Mouse (Mus musculus) hindbrain, embryonic 16.5 days (tissue): ENCODE measurements around the gene Olfr902. TPM values are rescaled to one million over a fixed set of nuclear protein-coding genes. Genes with fewer than 3 reads are reported as not detected.
"Not testable (repeated sequence)": the region's sequence is repeated elsewhere in the genome, so short reads cannot be mapped to it uniquely, and the experiment has no call there.

Experiments used
- ATAC-seq: fragments of 200-750 bp; cut with Nextera tagmentation; 2 replicates; pipeline ENCODE4 v1.8.0; 2017; ENCODE audit warnings: moderate TSS enrichment, moderate library complexity
- H3K27ac ChIP-seq: fragments of 300-500 bp; sonication (generic); 2 replicates; pipeline ENCODE4 v1.5.1; 2014; ENCODE audit warnings: low read depth, mild to moderate bottlenecking, control low read depth, low read length, moderate library complexity
- H3K27me3 ChIP-seq: fragments of 300-500 bp; sonication (generic); replicated peaks from 2 replicates; pipeline ENCODE4 v1.6.1; 2014; ENCODE audit warnings: low read length; ENCODE audit not compliant: control insufficient read depth, insufficient read depth
- H3K36me3 ChIP-seq: fragments of 300-500 bp; sonication (generic); 2 replicates; pipeline ENCODE4 v1.6.1; 2014; ENCODE audit warnings: mild to moderate bottlenecking, low read length, moderate library complexity, mixed read lengths; ENCODE audit not compliant: control insufficient read depth, insufficient read depth
- H3K4me1 ChIP-seq: fragments of 300-500 bp; sonication (generic); 2 replicates; pipeline ENCODE4 v1.6.1; 2014; ENCODE audit warnings: low read depth, low read length; ENCODE audit not compliant: control insufficient read depth, insufficient read depth
- H3K4me2 ChIP-seq: fragments of 300-500 bp; sonication (generic); 2 replicates; pipeline ENCODE4 v1.6.1; 2014; ENCODE audit warnings: mild to moderate bottlenecking, low read length, control low read depth, moderate library complexity
- H3K4me3 ChIP-seq: fragments of 300-500 bp; sonication (generic); 2 replicates; pipeline ENCODE4 v1.5.1; 2014; ENCODE audit warnings: mild to moderate bottlenecking, low read length, control low read depth, moderate library complexity
- H3K9ac ChIP-seq: fragments of 300-500 bp; sonication (generic); 2 replicates; pipeline ENCODE4 v1.6.1; 2014; ENCODE audit warnings: low read depth, mild to moderate bottlenecking, control low read depth, low read length, moderate library complexity
- H3K9me3 ChIP-seq: fragments of 300-500 bp; sonication (generic); 2 replicates; pipeline ENCODE4 v1.6.1; 2014; ENCODE audit warnings: mild to moderate bottlenecking, low read length, moderate library complexity; ENCODE audit not compliant: control insufficient read depth
- WGBS: fragments of 180-500 bp; shearing (Covaris S2); extraction: QIAGEN DNeasy Blood & Tissue Kit; methylation state at CpG from one replicate; pipeline ENCODE4 v1.1.7; 2014; 5-methylcytosine and 5-hydroxymethylcytosine counted together
- polyA plus RNA-seq: library from polyadenylated mRNA; unstranded; fragments of >200 nt; fragmentation: Nextera tagmentation; extraction: Ambion mirVana; gene quantifications from 2 replicates; pipeline ENCODE4 v1.2.1, GENCODE M21; 2015

Olfr902 gene
- not detected in 2 replicates for polyA plus RNA-seq

GRCm38 (mm10) chr9:38447352-38447751 is at the start of gene Olfr902:
TSS of gene Olfr902 (plus strand) at chr9:38447652.
- no peaks in the 10 kb centered on the region for H3K9me3 ChIP-seq
- H3K36me3 ChIP-seq, result no peaks in the 10 kb centered on the region
- no peak within 1 kb of the TSS for H3K4me2 ChIP-seq
- H3K27ac ChIP-seq, result no peak within 1 kb of the TSS
- 93% methylated on average over 5 of the region's 5 CpGs for WGBS
- H3K4me1 ChIP-seq, result no peaks in the 10 kb centered on the region
- H3K9ac ChIP-seq, result no peak within 1 kb of the TSS
- H3K27me3 ChIP-seq, result no peaks in the 10 kb centered on the region
- no peak within 1 kb of the TSS for H3K4me3 ChIP-seq
- no peak for ATAC-seq

- Histone ChIP-seq H3K9ac (no peak within 1 kb of the TSS), H3K4me2 (no peak within 1 kb of the TSS), H3K9me3 (no peaks in the 10 kb centered on the region), H3K4me1 (no peaks in the 10 kb centered on the region), H3K27me3 (no peaks in the 10 kb centered on the region), H3K4me3 (no peak within 1 kb of the TSS), H3K27ac (no peak within 1 kb of the TSS), H3K36me3 (no peaks in the 10 kb centered on the region)
- no peak for ATAC-seq
- 82% methylated on average over 1 of the region's 1 CpGs for WGBS
These were observed 46.1 kb upstream of the Olfr902 start, which contains the start of gene Olfr147 for GRCm38 (mm10) chr9:38401398-38401797. TSS of gene Olfr147 (plus strand) at chr9:38401698.

- not testable (repeated sequence) for ATAC-seq, H3K36me3 ChIP-seq, H3K4me3 ChIP-seq, H3K27me3 ChIP-seq, H3K4me1 ChIP-seq, H3K4me2 ChIP-seq, H3K9ac ChIP-seq, H3K9me3 ChIP-seq, H3K27ac ChIP-seq
- WGBS, result 87% methylated on average over 3 of the region's 3 CpGs
These were observed 40.0 kb upstream of the Olfr902 start for GRCm38 (mm10) chr9:38407502-38407901.

- WGBS, result 94% methylated on average over 14 of the region's 14 CpGs
- not testable (repeated sequence) for ATAC-seq
These were observed 34.0 kb upstream of the Olfr902 start for GRCm38 (mm10) chr9:38413502-38413901.

GRCm38 (mm10) chr9:38423801-38424200 is 23.7 kb upstream of the Olfr902 start:
- no peaks in the 10 kb centered on the region for H3K4me1 ChIP-seq
- no peaks in the 10 kb centered on the region for H3K27me3 ChIP-seq
- H3K9me3 ChIP-seq, result no peaks in the 10 kb centered on the region
- no peak for ATAC-seq
- H3K4me2 ChIP-seq, result no peak overlapping the region
- H3K4me3 ChIP-seq, result no peak overlapping the region
- H3K9ac ChIP-seq, result no peak overlapping the region
- H3K27ac ChIP-seq, result no peak overlapping the region
- no peaks in the 10 kb centered on the region for H3K36me3 ChIP-seq

More at GRCm38 (mm10) chr9:38413502-38413901, 34.0 kb upstream of the Olfr902 start:
- not testable (repeated sequence) for H3K4me2 ChIP-seq, H3K9ac ChIP-seq, H3K9me3 ChIP-seq, H3K4me1 ChIP-seq, H3K36me3 ChIP-seq, H3K4me3 ChIP-seq, H3K27me3 ChIP-seq, H3K27ac ChIP-seq

- Histone ChIP-seq H3K9ac (no peak overlapping the region), H3K4me3 (no peak overlapping the region), H3K4me1 (no peaks in the 10 kb centered on the region), H3K27ac (no peak overlapping the region), H3K36me3 (no peaks in the 10 kb centered on the region), H3K27me3 (no peaks in the 10 kb centered on the region), H3K9me3 (no peaks in the 10 kb centered on the region), H3K4me2 (no peak overlapping the region)
- ATAC-seq, result no peak
- 62% methylated on average over 1 of the region's 1 CpGs for WGBS
These were observed 20.4 kb upstream of the Olfr902 start for GRCm38 (mm10) chr9:38427026-38427425.

- Histone ChIP-seq H3K27ac (no peak within 1 kb of the TSS), H3K27me3 (no peaks in the 10 kb centered on the region), H3K4me1 (no peaks in the 10 kb centered on the region), H3K4me3 (no peak within 1 kb of the TSS), H3K9ac (no peak within 1 kb of the TSS), H3K4me2 (no peak within 1 kb of the TSS), H3K36me3 (no peaks in the 10 kb centered on the region), H3K9me3 (no peaks in the 10 kb centered on the region)
- ATAC-seq, result no peak
- 91% methylated on average over 1 of the region's 1 CpGs for WGBS
These were observed 18.3 kb upstream of the Olfr902 start, which contains the start of gene Olfr901 for GRCm38 (mm10) chr9:38429155-38429554. TSS of gene Olfr901 (plus strand) at chr9:38429455.

GRCm38 (mm10) chr9:38462844-38463243 is 15.4 kb downstream of the Olfr902 start, which contains the start of gene Olfr904:
TSS of gene Olfr904 (plus strand) at chr9:38463144.
- Histone ChIP-seq H3K9me3 (no peaks in the 10 kb centered on the region), H3K27ac (no peak within 1 kb of the TSS), H3K9ac (no peak within 1 kb of the TSS), H3K27me3 (no peaks in the 10 kb centered on the region), H3K4me2 (no peak within 1 kb of the TSS), H3K4me3 (no peak within 1 kb of the TSS), H3K36me3 (no peaks in the 10 kb centered on the region), H3K4me1 (no peaks in the 10 kb centered on the region)
- no peak for ATAC-seq

GRCm38 (mm10) chr9:38470807-38471206 is 23.4 kb downstream of the Olfr902 start, which contains the start of gene Olfr905:
TSS of gene Olfr905 (plus strand) at chr9:38471107.
- Histone ChIP-seq H3K4me3 (no peak within 1 kb of the TSS), H3K27ac (no peak within 1 kb of the TSS), H3K36me3 (no peaks in the 10 kb centered on the region), H3K4me1 (no peaks in the 10 kb centered on the region), H3K27me3 (no peaks in the 10 kb centered on the region), H3K9me3 (no peaks in the 10 kb centered on the region), H3K4me2 (no peak within 1 kb of the TSS), H3K9ac (no peak within 1 kb of the TSS)
- no peak for ATAC-seq

GRCm38 (mm10) chr9:38486785-38487184 is 39.3 kb downstream of the Olfr902 start, which contains the start of gene Olfr906:
TSS of gene Olfr906 (plus strand) at chr9:38487085.
- no peaks in the 10 kb centered on the region for H3K4me1 ChIP-seq
- H3K36me3 ChIP-seq, result no peaks in the 10 kb centered on the region
- H3K9ac ChIP-seq, result no peak within 1 kb of the TSS
- ATAC-seq, result no peak
- no peak within 1 kb of the TSS for H3K27ac ChIP-seq
- no peaks in the 10 kb centered on the region for H3K9me3 ChIP-seq
- 94% methylated on average over 3 of the region's 3 CpGs for WGBS
- no peak within 1 kb of the TSS for H3K4me3 ChIP-seq
- H3K27me3 ChIP-seq, result no peaks in the 10 kb centered on the region
- no peak within 1 kb of the TSS for H3K4me2 ChIP-seq
